Mouse (Mus musculus) R1 (cell line): Measurements from ENCODE around the gene Mief2.

Experiments used
- DNase-seq: peaks from one replicate; pipeline ENCODE4 v3.0.0-alpha.2; 2018; ENCODE audit warnings: low read depth, low spot score

Gene Mief2

GRCm38 (mm10) chr11:60728260-60728761, at the start of gene Mief2:
Mief2 (plus strand) TSS chr11:60728398.
- DNase-seq, result peak; percentile 97

DNA sequence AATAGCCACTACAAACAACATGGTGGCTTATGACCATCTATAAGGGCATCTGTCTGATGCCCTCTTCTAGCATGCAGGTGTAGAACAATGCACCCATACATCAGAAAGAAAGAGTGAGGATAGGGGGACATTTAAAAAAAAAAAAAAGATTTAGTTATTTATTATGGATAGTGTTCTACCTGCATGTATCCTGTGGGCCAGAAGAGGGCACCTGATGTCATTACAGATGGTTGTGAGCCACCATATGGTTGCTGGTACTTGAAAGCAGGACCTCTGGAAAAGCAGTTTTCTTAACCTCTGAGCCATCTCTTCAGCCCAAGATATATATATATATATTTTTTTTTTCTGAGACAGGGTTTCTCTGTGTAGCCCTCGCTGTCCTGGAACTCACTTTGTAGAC, 32.0 kb upstream of the Mief2 start:
- no peak for DNase-seq

- peak; percentile 61 for DNase-seq
These were observed 30.6 kb upstream of the Mief2 start for GRCm38 (mm10) chr11:60697561-60697960.

GRCm38 (mm10) chr11:60698806-60699523, 29.2 kb upstream of the Mief2 start:
- DNase-seq, result peak; percentile 96

- DNase-seq, result peak; percentile 91
These were observed 28.6 kb upstream of the Mief2 start, which contains the start of gene Llgl1 for GRCm38 (mm10) chr11:60699524-60700075. Llgl1 (plus strand) TSS chr11:60699723.

GRCm38 (mm10) chr11:60700320-60701185, 27.6 kb upstream of the Mief2 start:
- DNase-seq, result no peak

DNA sequence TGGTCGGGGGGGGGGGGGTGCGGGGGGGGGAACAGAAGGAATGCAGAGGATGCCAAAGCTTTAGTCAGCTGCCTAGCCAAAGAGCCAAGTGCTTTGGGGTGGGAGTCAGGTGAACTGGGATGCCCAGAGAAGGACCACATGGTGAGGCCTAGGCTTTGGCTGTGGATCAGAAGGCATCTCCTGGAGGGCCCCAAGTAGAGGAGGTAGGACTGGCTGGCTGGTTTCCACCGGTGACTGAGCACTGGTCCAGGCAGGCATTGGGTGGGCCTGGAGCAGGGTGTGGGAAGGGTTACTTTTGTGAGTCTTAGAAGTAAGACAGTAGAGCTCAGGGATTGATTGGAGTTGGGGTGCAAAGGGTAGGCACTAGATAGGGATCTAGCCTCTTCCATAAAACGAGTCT, 26.6 kb upstream of the Mief2 start:
- DNase-seq, result no peak

- peak; percentile 73 for DNase-seq
These were observed 25.1 kb upstream of the Mief2 start for GRCm38 (mm10) chr11:60703131-60703530.

DNA sequence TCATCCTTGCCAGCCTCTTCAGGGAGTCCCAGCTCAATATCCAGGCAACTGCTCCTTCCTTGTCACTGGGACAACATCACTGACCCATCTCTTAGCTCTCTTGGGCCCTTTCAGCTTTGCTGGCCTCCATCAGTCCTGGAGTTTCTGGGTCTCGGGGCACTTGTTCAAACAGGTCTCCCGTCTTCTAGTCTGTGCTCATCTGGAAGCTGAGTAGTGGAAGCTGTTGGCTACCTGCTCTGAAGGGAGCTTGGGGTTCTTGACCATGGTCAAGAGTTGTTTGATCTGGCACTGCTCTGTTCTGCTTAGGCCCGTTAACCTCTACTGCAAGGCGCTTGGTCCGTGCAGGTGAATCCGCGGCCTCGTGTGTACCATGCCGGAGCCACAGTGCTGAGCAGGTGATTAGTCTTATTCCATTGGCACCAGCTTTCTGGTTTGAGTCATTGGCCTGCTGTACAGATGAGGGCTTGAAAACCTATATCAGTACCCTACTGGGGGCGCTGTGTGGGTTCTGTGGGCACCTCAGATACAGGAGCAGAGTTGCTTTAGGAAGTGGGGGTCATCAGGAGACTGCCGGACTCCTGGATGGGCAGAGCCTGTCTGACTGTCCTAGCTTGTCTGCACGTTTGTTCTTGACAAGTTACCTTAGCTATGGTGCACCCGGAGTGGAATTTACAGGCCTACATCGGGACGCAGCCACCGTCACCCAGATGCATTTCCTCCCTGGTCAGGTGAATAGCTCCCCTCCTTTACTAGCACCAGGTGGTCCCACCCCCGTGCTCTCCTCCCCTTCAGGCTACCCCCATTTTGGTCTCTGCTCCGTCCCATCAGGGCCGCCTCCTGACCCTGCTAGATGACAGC, 23.9 kb upstream of the Mief2 start:
- no peak for DNase-seq

DNA sequence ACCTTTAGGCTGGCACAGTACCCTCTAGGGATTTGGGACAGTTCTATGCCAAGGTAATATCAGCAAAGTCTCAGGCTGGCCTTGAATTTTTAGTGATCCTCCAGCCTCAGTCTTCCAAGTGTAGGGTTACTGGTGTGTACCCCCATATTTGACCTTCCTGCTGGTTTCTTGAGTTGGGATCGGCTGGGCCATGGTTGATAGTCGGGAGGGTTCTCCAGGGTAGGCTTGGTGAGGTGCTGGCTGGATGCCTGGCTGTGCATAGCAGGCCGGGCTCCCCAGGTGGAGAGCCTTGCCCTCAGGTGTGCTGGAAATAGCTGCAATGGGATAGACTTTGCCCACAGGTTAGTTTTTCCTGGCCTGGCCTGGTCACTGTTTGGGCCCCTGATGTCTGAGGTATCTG, 22.9 kb upstream of the Mief2 start:
- DNase-seq, result no peak

DNA sequence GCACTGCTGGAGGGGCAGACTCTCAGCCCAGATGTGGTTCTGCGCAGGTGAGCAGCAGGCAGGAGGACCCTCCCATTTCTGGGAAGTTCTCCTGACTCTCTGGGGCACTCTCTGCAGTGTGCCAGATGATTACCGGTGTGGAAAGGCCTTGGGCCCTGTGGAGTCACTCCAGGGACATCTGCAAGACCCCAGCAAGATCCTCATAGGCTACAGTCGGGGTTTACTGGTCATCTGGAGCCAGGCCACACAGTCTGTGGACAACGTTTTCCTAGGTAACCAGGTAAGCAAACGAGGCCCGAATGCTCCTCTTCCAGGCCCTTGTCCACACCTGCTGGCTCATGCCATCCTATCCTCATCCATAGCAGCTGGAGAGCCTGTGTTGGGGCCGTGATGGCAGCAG, 22.1 kb upstream of the Mief2 start:
- DNase-seq, result no peak

DNA sequence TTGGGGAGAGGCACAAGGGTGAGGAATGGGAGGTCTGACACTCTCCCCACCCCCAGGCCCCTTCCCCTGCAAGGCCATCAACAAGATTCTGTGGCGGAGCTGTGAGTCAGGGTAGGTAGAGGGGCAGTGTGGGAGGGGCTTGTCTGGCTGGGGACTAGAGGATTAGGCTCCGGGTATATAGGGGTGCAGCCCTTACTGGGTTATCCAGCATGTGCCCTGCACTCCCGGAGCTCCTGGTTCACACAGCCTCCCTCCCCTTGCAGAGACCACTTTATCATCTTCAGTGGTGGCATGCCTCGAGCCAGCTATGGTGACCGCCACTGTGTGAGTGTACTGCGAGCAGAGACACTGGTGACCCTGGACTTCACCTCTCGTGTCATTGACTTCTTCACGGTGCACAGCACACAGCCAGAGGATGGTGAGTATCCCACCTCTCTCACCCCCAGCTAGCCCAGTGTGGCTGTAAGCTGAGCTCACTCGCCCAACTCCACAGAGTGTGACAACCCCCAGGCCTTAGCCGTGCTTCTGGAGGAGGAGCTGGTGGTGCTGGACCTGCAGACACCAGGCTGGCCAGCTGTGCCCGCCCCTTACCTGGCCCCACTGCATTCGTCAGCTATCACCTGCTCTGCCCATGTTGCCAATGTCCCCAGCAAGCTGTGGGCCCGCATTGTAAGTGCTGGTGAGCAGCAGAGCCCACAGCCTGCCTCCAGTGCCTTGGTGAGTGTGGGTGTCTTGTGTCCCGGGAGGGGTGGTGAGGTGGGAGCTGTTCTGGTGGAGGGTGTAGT, 21.3 kb upstream of the Mief2 start:
- DNase-seq, result no peak

GRCm38 (mm10) chr11:60707672-60708071, 20.5 kb upstream of the Mief2 start:
- no peak for DNase-seq

- DNase-seq, result no peak
These were observed 19.6 kb upstream of the Mief2 start for GRCm38 (mm10) chr11:60708631-60709030.

GRCm38 (mm10) chr11:60709481-60710465, 18.4 kb upstream of the Mief2 start:
- DNase-seq, result no peak

DNA sequence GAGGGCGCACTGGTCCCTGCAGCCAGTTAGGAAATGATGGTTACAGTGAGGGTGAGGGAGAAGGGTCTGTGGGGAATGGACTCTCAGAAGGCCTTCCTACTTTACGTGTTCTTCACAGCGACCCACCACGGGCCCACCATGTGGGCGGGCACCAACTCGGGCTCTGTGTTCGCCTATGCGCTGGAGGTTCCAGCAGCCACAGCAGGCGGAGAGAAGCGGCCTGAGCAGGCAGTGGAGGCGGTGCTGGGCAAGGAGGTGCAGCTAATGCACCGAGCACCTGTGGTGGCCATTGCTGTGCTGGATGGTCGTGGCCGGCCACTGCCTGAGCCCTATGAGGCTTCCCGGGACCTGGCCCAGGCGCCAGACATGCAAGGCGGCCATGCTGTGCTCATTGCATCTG, 17.0 kb upstream of the Mief2 start:
- no peak for DNase-seq

DNA sequence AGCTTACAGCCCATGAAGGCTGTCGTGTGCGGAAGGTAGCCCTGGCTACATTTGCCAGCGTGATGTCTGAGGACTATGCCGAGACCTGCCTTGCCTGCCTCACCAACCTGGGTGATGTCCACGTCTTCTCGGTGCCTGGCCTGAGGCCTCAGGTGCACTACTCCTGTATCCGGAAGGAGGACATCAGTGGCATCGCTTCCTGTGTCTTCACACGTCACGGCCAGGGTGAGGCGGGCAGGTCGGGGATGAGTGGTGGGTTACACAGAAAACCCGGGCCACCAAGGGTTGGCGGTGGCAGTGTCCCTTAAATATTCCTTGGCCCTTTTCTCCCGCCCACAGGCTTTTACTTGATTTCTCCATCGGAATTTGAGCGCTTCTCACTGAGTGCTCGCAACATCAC, 16.2 kb upstream of the Mief2 start:
- no peak for DNase-seq

DNA sequence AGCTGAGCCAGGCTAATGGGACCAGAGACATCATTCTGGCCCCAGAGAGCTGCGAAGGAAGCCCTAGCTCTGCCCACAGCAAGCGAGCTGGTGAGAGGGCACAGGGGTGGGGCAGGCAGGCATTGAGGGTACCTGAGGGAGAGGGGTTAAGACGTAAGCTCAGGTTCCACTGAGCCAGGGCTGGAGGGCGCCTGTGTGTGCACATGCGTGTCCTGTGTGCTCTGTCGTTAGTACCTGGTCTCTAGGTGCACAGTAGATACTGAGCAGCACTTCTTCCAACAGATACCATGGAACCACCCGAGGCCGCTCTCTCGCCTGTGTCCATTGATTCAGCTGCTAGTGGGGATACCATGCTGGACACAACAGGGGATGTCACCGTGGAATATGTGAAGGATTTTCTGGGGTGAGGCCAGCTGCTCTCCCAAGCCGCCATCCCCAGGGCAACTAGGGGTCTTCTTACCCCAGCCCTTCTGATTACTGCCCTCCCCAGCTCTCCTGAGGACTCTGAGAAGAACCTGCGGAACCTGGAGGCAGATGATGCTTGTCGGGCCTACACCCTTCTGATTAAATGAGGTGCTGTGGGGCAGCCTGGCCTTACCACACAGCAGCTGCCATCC, 15.5 kb upstream of the Mief2 start:
- no peak for DNase-seq

- DNase-seq, result no peak
These were observed 12.4 kb upstream of the Mief2 start for GRCm38 (mm10) chr11:60715833-60716232.
